Mouse (Mus musculus) megakaryocyte-erythroid progenitor cell, adult 5-6 weeks (primary cell): ENCODE data around the gene Olfr543. TPM values are rescaled to one million over a fixed set of nuclear protein-coding genes. Genes with fewer than 3 reads are reported as not detected.

ENCODE experiments used
- ATAC-seq: replicated peaks from 2 replicates; pipeline ENCODE4 v1.8.0; 2016; ENCODE audit warnings: mild to moderate bottlenecking, inconsistent platforms; ENCODE audit not compliant: severe bottlenecking, poor library complexity, low FRiP score, low TSS enrichment
- total RNA-seq, 2 experiments: library from RNA; stranded (forward) in 1 of 2; stranded (reverse) in 1 of 2; fragments of 200-1000, 215-1000 nt in 1 of 2; fragments of >200 nt in 1 of 2; fragmentation: Nextera tagmentation in 1 of 2; gene quantifications; 2 replicates each; pipeline ENCODE4 v1.2.3; 2014 to 2017

Olfr543 gene
- not detected in 2 replicates for total RNA-seq (2014; fragmentation: Nextera tagmentation)
- 0.09 TPM in 1 of 2 replicates, not detected in the other for total RNA-seq (2017)

DNA sequence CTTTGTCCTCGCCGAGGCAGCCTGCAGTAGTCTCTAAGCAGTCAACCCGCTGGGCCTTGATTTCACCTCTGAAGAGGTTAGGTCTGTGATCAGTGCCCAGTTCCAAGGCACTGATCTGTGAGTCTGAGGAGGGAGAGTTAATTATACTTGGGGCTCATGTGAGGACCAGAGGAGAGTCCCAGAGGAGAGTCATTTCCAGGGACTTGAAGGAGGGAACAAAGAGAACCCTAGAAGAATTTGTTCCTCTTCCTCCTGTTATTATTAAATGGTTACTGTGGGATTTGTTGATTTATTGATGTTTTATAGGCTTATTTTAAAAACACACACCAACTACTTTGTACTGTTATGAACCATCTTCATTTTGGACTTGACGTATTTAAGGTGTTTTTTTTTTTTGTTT, at the start of gene Olfr543:
Olfr543 (minus strand) TSS at position 101 of the 400 bp plus-strand sequence.
- no peak for ATAC-seq

DNA sequence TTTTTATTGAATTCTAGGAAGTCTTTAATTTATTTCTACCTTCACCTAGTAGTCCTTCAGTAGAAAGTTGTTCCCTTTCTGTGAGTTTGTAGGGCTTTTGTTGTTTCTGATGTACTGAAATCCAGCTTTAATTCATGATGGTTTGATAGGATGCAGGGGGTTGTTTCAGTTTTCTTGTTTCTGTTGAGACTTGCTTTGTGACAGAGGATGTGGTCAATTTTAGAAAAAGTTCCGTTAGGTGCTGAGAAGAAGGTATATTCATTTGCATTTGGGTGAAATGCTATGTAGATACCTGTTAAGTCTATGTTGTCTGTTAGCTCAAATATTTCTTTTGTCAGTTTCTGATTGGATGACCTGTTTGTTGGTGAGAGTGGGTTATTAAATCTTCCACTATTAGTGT, 47.6 kb upstream of the Olfr543 start:
- no peak for ATAC-seq

- no peak for ATAC-seq
Measured at GRCm38 (mm10) chr7:102517051-102517335, 35.5 kb upstream of the Olfr543 start.

- ATAC-seq = peak; percentile 72
Measured at GRCm38 (mm10) chr7:102516261-102517050, 35.0 kb upstream of the Olfr543 start.

- peak; percentile 29 for ATAC-seq
Measured at GRCm38 (mm10) chr7:102514144-102514543, 32.7 kb upstream of the Olfr543 start.

DNA sequence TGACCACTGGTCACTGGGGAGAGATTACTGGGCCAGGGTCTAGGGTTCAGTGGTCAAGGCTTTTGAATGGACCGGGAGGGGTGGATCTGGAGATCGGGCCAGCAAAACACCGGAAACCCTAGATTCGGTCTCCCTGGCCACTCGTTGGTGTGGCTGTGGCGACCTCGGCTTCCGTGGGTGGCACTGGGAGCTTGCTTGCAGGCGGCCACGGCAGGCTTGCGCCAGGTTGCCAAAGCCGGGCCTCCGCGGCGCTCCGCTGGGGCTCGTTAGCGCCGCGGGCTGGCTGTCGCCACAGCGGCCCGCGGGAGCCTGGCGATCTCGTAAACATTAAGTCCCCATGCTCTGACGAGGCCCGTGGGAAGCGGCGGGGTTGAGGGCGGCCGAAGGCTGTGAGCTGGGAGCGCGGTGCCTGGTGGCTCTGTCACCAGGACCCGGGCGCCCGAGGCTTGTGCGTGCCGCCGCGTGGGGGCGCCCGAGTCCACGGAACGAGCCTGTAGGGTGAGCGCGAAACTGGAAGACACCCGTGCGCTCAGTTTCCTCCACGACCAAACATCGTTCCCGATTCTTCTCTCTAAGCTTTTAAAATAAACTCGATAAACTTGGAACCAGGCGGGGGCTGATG, 31.4 kb upstream of the Olfr543 start:
- peak; percentile 65 for ATAC-seq

GRCm38 (mm10) chr7:102511927-102512326, 30.4 kb upstream of the Olfr543 start:
- ATAC-seq = no peak

- ATAC-seq = no peak
Measured at GRCm38 (mm10) chr7:102509726-102510125, 28.2 kb upstream of the Olfr543 start.

DNA sequence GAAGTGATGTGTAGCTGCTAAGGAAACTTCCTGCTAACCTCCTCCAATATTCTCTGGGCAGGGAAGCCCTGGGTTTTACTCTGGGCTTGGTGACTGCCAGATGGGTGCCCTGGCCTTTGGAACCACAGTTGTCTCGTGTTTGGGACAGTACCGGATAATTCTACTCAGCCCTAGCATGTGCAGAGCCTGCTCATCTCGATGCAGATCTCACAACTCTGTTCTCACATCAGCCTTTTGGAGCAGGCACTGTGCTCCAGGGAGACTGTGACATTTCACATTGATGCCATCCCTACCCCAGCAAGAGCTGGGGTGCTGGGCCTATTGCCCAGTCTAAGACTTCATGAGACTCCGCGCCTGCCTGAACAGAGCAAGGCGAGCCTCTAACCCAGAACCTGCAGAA, 27.2 kb upstream of the Olfr543 start:
- ATAC-seq = no peak

- ATAC-seq = no peak
Measured at GRCm38 (mm10) chr7:102508066-102508465, 26.6 kb upstream of the Olfr543 start.

- ATAC-seq = peak; percentile 90
Measured at GRCm38 (mm10) chr7:102506848-102507247, 25.4 kb upstream of the Olfr543 start.

DNA sequence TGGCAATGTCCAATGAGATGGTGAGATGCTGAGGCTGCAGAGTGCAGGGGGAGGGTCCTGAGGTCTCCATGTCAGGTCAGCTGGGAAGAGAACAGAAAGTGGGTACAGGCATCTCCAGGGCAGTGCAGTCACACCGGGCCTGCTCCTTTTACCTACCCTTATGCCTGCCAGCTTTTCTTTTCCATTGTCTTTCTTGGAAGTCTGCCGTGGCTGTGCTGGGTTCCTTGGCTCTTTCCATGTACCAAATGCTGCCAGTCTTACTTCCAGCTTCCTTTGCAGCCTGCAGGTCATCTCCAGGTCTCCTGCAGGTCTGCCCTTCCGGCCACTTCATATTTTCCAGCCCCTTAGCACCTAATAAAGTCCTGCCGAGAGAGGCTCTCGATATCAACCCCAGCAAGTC, 20.5 kb upstream of the Olfr543 start:
- no peak for ATAC-seq

- ATAC-seq = no peak
Measured at GRCm38 (mm10) chr7:102499473-102499872, 18.0 kb upstream of the Olfr543 start, which contains the start of gene Olfr545. TSS of gene Olfr545 (minus strand) at chr7:102499573.

GRCm38 (mm10) chr7:102494416-102494815, 12.9 kb upstream of the Olfr543 start:
- ATAC-seq = peak; percentile 85

DNA sequence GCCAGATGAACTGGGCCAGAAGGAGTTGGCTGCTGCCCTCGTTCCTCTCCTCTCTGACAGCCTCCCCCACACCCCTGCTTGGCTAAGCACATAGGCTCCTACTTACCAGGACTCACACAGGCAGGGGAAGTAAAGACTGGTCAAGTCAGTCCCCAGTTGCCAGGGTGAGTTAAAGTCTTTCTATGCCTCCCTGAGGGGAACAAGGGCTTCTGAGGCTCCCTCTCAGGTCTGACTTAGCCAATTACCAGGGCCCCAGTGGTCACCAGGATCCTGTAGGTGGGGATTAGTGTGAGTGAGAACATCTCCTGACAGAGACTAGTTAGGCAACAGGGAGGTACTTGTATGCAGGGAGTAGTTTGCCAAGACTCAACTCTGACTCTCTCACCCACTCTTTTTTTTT, 6.7 kb upstream of the Olfr543 start, which contains the start of gene Olfr544:
Olfr544 (minus strand) TSS at position 153 of the 400 bp plus-strand sequence.
- no peak for ATAC-seq

DNA sequence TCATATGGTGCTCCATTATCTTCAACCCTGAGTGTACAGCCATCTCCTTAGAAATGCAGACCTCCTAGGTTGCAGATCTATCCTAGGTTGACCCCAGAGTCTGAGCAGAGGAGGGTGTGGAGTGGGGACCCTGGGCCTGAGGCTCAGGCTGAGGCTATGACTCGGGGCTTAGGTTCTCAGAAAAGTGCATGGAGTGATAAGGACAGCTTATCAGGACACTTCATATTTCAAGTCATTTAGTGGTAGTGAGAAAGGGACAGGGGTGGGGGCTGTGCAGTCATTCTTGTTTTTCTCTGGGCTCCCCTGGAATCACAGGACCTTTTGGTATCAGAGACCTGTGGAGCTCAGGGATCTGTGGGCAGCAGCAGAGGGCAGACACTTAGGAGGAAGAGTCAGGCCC, 4.6 kb upstream of the Olfr543 start:
- peak; percentile 64 for ATAC-seq

DNA sequence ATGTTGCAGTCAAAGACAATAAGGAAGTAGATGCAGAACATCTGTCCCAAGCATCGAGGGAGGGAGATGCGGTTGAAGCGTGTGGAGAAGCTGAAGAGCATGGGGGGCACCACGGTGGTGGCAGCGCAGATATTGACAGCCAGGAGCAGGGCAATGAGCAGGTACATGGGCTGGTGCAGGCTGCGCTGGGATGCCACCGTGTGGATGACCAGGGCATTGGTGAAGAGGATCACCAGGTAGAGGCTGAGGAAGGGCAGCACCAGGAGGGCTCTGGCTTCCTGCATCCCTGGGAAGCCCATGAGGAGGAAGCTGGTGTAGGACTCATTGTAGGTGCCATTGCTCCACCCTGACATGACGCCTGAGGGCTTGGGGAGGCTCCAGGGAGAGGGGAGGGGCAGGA, 3.3 kb upstream of the Olfr543 start:
- peak; percentile 68 for ATAC-seq

GRCm38 (mm10) chr7:102483665-102484064, 2.2 kb upstream of the Olfr543 start:
- no peak for ATAC-seq

DNA sequence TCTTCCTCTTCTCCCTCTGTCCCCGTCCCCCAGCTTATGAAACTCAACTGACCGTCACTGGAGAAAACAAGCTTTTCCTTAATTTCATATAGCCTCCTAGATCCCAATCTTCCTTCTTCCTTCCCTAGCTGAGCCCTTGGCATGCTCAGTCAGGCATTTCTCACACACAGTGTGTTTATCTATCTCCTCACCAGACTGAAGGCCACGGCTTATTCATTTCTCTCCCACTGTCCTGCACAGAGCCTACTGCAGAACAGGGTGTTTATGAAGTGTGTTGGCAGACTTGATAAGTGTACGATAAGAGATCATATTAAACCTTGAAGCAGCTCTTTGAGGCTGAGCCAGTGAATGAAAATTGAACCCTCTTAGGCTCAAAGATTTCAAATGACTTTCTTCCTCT, 658 bp downstream of the Olfr543 start:
- ATAC-seq = no peak

- no peak for ATAC-seq
Measured at GRCm38 (mm10) chr7:102479368-102480078, 2.0 kb downstream of the Olfr543 start.
